Mouse (Mus musculus): ENCODE measurements around the gene Tmem141. TPM values are rescaled to one million over a fixed set of nuclear protein-coding genes. Genes with fewer than 3 reads are reported as not detected.

The Tmem141 gene
- polyA plus RNA-seq, 1 experiment, result 66.7 TPM

GRCm38 (mm10) chr2:25578796-25579736, 42.7 kb downstream of the Tmem141 start:
- DNase-seq (ENCODE audit: extremely low spot score in 1 of 2, low spot score in 1 of 2), result no peak

GRCm38 (mm10) chr2:25577951-25578795, 43.6 kb downstream of the Tmem141 start:
- no peak for DNase-seq (ENCODE audit: extremely low spot score in 1 of 2, low spot score in 1 of 2)

GRCm38 (mm10) chr2:25576965-25577891, 44.6 kb downstream of the Tmem141 start:
- no peak for DNase-seq (ENCODE audit: extremely low spot score in 1 of 2, low spot score in 1 of 2)

GRCm38 (mm10) chr2:25576028-25576850, 45.6 kb downstream of the Tmem141 start:
- peak in 1 of 2 experiments; percentile 74 for DNase-seq (ENCODE audit: extremely low spot score in 1 of 2, low spot score in 1 of 2)

- DNase-seq (ENCODE audit: extremely low spot score in 1 of 2, low spot score in 1 of 2), result no peak
These were observed 46.3 kb downstream of the Tmem141 start for GRCm38 (mm10) chr2:25575432-25576027.

- peak; percentile 96 to 97 for DNase-seq (ENCODE audit: extremely low spot score in 1 of 2, low spot score in 1 of 2)
These were observed 47.0 kb downstream of the Tmem141 start, which contains the start of the genes Mamdc4 and Phpt1 for GRCm38 (mm10) chr2:25574579-25575431. Gene Mamdc4 (minus strand): TSS chr2:25574845. Gene Phpt1 (minus strand): TSS chr2:25575224.

- DNase-seq (ENCODE audit: extremely low spot score in 1 of 2, low spot score in 1 of 2), result no peak
These were observed 47.7 kb downstream of the Tmem141 start for GRCm38 (mm10) chr2:25574136-25574535.

- no peak for DNase-seq (ENCODE audit: extremely low spot score in 1 of 2, low spot score in 1 of 2)
These were observed 48.7 kb downstream of the Tmem141 start for GRCm38 (mm10) chr2:25573068-25573467.

GRCm38 (mm10) chr2:25571221-25571620, 50.6 kb downstream of the Tmem141 start:
- DNase-seq (ENCODE audit: extremely low spot score in 1 of 2, low spot score in 1 of 2), result no peak

Other genes starting within 250 kb of the Tmem141 start
- 3.9 and 5.3 TPM in 2 replicates for gene Sapcd2, start 249.7 kb downstream of the Tmem141 start, polyA plus RNA-seq (2012; rRNA removed)
- 14.1 and 19.3 TPM in 2 replicates for gene Entpd2, start 226.1 kb downstream of the Tmem141 start, polyA plus RNA-seq (2012; rRNA removed)
- gene Npdc1, start 222.7 kb downstream of the Tmem141 start, polyA plus RNA-seq (2012; rRNA removed), result 383 and 426 TPM in 2 replicates
- 0.40 and 0.67 TPM in 2 replicates for gene Fut7, start 198.7 kb downstream of the Tmem141 start, polyA plus RNA-seq (2012; rRNA removed)
- 107 TPM in 2 replicates for gene Abca2, start 193.3 kb downstream of the Tmem141 start, polyA plus RNA-seq (2012; rRNA removed)
- 0.42 and 1.4 TPM in 2 replicates for gene Clic3, start 165.2 kb downstream of the Tmem141 start, polyA plus RNA-seq (2012; rRNA removed)
- gene Paxx, start 160.9 kb downstream of the Tmem141 start, polyA plus RNA-seq (2012; rRNA removed), result 110 and 114 TPM in 2 replicates
- gene Ptgds, start 152.0 kb downstream of the Tmem141 start, polyA plus RNA-seq (2012; rRNA removed), result 2,136 and 2,926 TPM in 2 replicates
- gene Lcn12, start 128.1 kb downstream of the Tmem141 start, polyA plus RNA-seq (2012; rRNA removed), result not detected in 2 replicates
- gene Fbxw5, start 121.3 kb downstream of the Tmem141 start, polyA plus RNA-seq (2012; rRNA removed), result 64.7 and 72.3 TPM in 2 replicates
- 2.5 and 2.8 TPM in 2 replicates for gene C8g, start 120.3 kb downstream of the Tmem141 start, polyA plus RNA-seq (2012; rRNA removed)
- gene Traf2, start 75.1 kb downstream of the Tmem141 start, polyA plus RNA-seq (2012; rRNA removed), result 8.1 and 9.1 TPM in 2 replicates
- 287 and 289 TPM in 2 replicates for gene Edf1, start 64.2 kb downstream of the Tmem141 start, polyA plus RNA-seq (2012; rRNA removed)
- gene Mamdc4, start 47.2 kb downstream of the Tmem141 start, polyA plus RNA-seq (2012; rRNA removed), result 2.1 and 2.5 TPM in 2 replicates
- 134 and 161 TPM in 2 replicates for gene Phpt1, start 46.8 kb downstream of the Tmem141 start, polyA plus RNA-seq (2012; rRNA removed)
- gene Ajm1, start 40.2 kb downstream of the Tmem141 start, polyA plus RNA-seq (2012; rRNA removed), result 114 and 122 TPM in 2 replicates
- 130 and 148 TPM in 2 replicates for gene Rabl6, start 13.5 kb downstream of the Tmem141 start, polyA plus RNA-seq (2012; rRNA removed)
- 0.06 TPM in 1 of 2 replicates, not detected in the other for gene Ccdc183, start 4.3 kb downstream of the Tmem141 start, polyA plus RNA-seq (2012; rRNA removed)
- 0.17 and 0.28 TPM in 2 replicates for gene Fcna, start 6.0 kb upstream of the Tmem141 start, polyA plus RNA-seq (2012; rRNA removed)
- not detected in 2 replicates for gene Lcn8, start 31.1 kb upstream of the Tmem141 start, polyA plus RNA-seq (2012; rRNA removed)
- not detected in 2 replicates for gene Lcn5, start 35.9 kb upstream of the Tmem141 start, polyA plus RNA-seq (2012; rRNA removed)
- gene Lcn6, start 54.8 kb upstream of the Tmem141 start, polyA plus RNA-seq (2012; rRNA removed), result not detected in 2 replicates
- gene Lcn10, start 60.7 kb upstream of the Tmem141 start, polyA plus RNA-seq (2012; rRNA removed), result not detected in 2 replicates
- not detected in 2 replicates for gene Obp2a, start 78.0 kb upstream of the Tmem141 start, polyA plus RNA-seq (2012; rRNA removed)
- gene Bmyc, start 84.7 kb upstream of the Tmem141 start, polyA plus RNA-seq (2012; rRNA removed), result 107 and 127 TPM in 2 replicates
- not detected in 2 replicates for gene Obp2b, start 115.0 kb upstream of the Tmem141 start, polyA plus RNA-seq (2012; rRNA removed)
- gene Lcn3, start 143.6 kb upstream of the Tmem141 start, polyA plus RNA-seq (2012; rRNA removed), result not detected in 2 replicates
- gene Lcn11, start 155.0 kb upstream of the Tmem141 start, polyA plus RNA-seq (2012; rRNA removed), result not detected in 2 replicates
- not detected in 2 replicates for gene Gm13539, start 160.3 kb upstream of the Tmem141 start, polyA plus RNA-seq (2012; rRNA removed)
- gene Glt6d1, start 193.8 kb upstream of the Tmem141 start, polyA plus RNA-seq (2012; rRNA removed), result not detected in 2 replicates
- gene Lcn9, start 201.1 kb upstream of the Tmem141 start, polyA plus RNA-seq (2012; rRNA removed), result not detected in 2 replicates
- gene Sohlh1, start 225.2 kb upstream of the Tmem141 start, polyA plus RNA-seq (2012; rRNA removed), result not detected in 2 replicates
- gene Kcnt1, start 241.7 kb upstream of the Tmem141 start, polyA plus RNA-seq (2012; rRNA removed), result 183 and 221 TPM in 2 replicates

Measured in frontal cortex, adult 2 months (tissue).